Mouse (Mus musculus) heart, embryonic 14.5 days (tissue): ENCODE measurements around the gene Phldb1. TPM values are rescaled to one million over a fixed set of nuclear protein-coding genes. Genes with fewer than 3 reads are reported as not detected.
A peak's percentile ranks its signal among the peaks of the same experiment; 100 is the strongest.

ENCODE experiments used
- ATAC-seq: fragments of 200-750 bp; cut with Nextera tagmentation; 2 replicates; pipeline ENCODE4 v1.8.0; 2017; ENCODE audit warnings: low read depth, moderate TSS enrichment; ENCODE audit not compliant: insufficient number of reproducible peaks, insufficient read depth, low FRiP score
- H3K27ac ChIP-seq, 2 experiments: fragments of 200-500 bp in 1 of 2; fragments of 300-500 bp in 1 of 2; sonication (generic) in 1 of 2; replicated peaks in 1 of 2; 2 replicates each; pipeline ENCODE4 v1.5.1; 2012 to 2014; ENCODE audit warnings: low read depth in 2 of 2, low read length in 2 of 2, control low read depth in 1 of 2, mild to moderate bottlenecking in 1 of 2, mixed read lengths in 1 of 2; ENCODE audit not compliant: control insufficient read depth in 1 of 2, insufficient read depth in 1 of 2
- H3K27me3 ChIP-seq: fragments of 300-500 bp; sonication (generic); 2 replicates; pipeline ENCODE4 v1.6.1; 2014; ENCODE audit warnings: mild to moderate bottlenecking, low read length, control low read depth; ENCODE audit not compliant: control insufficient read depth, insufficient read depth
- H3K36me3 ChIP-seq: fragments of 300-500 bp; sonication (generic); 2 replicates; pipeline ENCODE4 v1.6.1; 2014; ENCODE audit warnings: mild to moderate bottlenecking, control low read depth, low read length, mixed read lengths; ENCODE audit not compliant: control insufficient read depth, insufficient read depth
- H3K4me1 ChIP-seq, 2 experiments: fragments of 200-500 bp in 1 of 2; fragments of 300-500 bp in 1 of 2; sonication (generic) in 1 of 2; 2 replicates each; pipeline ENCODE4 v1.6.1; 2012 to 2014; ENCODE audit warnings: low read length in 2 of 2, control low read depth in 1 of 2, mixed read lengths in 1 of 2; ENCODE audit not compliant: control insufficient read depth in 2 of 2, insufficient read depth in 2 of 2
- H3K4me2 ChIP-seq: fragments of 300-500 bp; sonication (generic); 2 replicates; pipeline ENCODE4 v1.6.1; 2014; ENCODE audit warnings: mild to moderate bottlenecking, low read length
- H3K4me3 ChIP-seq, 2 experiments: fragments of 200-500 bp in 1 of 2; fragments of 300-500 bp in 1 of 2; sonication (generic) in 1 of 2; 2 replicates each; pipeline ENCODE4 v1.5.1; 2012 to 2014; ENCODE audit warnings: low read length in 2 of 2, mild to moderate bottlenecking in 2 of 2, control low read depth in 1 of 2, low read depth in 1 of 2, moderate library complexity in 1 of 2; ENCODE audit not compliant: control insufficient read depth in 1 of 2, insufficient read depth in 1 of 2
- H3K9ac ChIP-seq: fragments of 300-500 bp; sonication (generic); 2 replicates; pipeline ENCODE4 v1.6.1; 2014; ENCODE audit warnings: mild to moderate bottlenecking, low read length
- H3K9me3 ChIP-seq: fragments of 300-500 bp; sonication (generic); 2 replicates; pipeline ENCODE4 v1.6.1; 2016; ENCODE audit warnings: low read length, control low read depth; ENCODE audit not compliant: control insufficient read depth
- WGBS: fragments of 180-500 bp; shearing (Covaris S2); extraction: QIAGEN DNeasy Blood & Tissue Kit; methylation state at CpG from one replicate; pipeline ENCODE4 v1.1.7; 2014; 5-methylcytosine and 5-hydroxymethylcytosine counted together
- polyA plus RNA-seq: library from polyadenylated mRNA; unstranded; fragments of >200 nt; fragmentation: Nextera tagmentation; extraction: Ambion mirVana; gene quantifications from 2 replicates; pipeline ENCODE4 v1.2.1, GENCODE M21; 2014

Phldb1 gene
- polyA plus RNA-seq, 1 experiment from 2014 or later = 25.4 TPM

DNA sequence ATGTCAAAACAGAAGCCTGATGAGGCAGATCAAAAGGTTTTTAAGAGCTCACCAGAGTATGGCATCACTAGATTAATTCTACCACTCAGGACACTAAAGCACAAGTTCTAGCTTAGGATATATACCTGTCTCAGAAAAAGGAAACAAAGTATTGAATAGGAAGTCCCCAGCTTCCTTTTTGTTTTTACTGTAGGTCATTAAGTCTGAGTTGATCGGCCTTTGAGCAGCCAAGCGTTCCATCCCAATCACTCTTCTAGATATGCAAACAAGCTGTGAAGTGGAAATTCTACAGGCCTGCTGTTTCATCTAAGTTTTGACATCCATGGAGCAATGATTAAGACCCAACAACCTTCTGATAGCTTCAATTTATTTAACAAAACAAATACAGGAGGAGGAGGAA, 25.9 kb upstream of the Phldb1 start:
- WGBS = 40% methylated on average over 2 of the region's 2 CpGs

DNA sequence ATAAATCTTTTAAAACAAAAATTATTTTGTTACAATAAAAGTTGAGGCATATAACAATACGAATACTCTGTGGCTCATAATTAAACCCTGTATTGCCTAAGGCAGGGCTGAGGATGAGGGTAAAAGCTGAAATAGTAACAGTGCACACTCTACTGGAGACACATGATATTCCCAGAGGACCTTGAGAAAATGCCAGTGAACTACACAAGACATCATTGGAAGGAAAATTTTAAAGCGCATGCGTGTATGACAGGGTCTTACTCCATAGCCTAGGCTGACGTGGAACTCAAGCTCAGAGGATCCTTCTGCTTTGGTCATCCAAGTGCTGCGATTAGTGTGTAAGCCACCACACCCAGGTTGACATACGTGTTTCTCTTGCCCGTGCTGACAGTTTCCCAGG, 13.5 kb upstream of the Phldb1 start:
- H3K36me3 ChIP-seq = peaks cover 100% of the 10 kb centered on the region
- H3K9ac ChIP-seq = no peak overlapping the region
- no peaks in the 10 kb centered on the region for H3K4me1 ChIP-seq
- ATAC-seq = no peak
- H3K4me2 ChIP-seq = no peak overlapping the region
- H3K4me3 ChIP-seq = no peak overlapping the region
- H3K27ac ChIP-seq = no peak overlapping the region
- WGBS = 91% methylated on average over 7 of the region's 7 CpGs
- H3K9me3 ChIP-seq = no peaks in the 10 kb centered on the region
- H3K27me3 ChIP-seq = no peaks in the 10 kb centered on the region

More for the DNA sequence above, 25.9 kb upstream of the Phldb1 start:
- Histone ChIP-seq H3K27ac (no peak overlapping the region), H3K9me3 (no peaks in the 10 kb centered on the region), H3K27me3 (no peaks in the 10 kb centered on the region), H3K9ac (no peak overlapping the region), H3K36me3 (peaks cover 51% of the 10 kb centered on the region), H3K4me3 (no peak overlapping the region), H3K4me1 (peaks cover 2 to 36% of the 10 kb centered on the region in 2 experiments), H3K4me2 (no peak overlapping the region)
- ATAC-seq = no peak

- H3K9me3 ChIP-seq = no peaks in the 10 kb centered on the region
Observed at GRCm38 (mm10) chr9:44747341-44747740, 12.3 kb upstream of the Phldb1 start.

DNA sequence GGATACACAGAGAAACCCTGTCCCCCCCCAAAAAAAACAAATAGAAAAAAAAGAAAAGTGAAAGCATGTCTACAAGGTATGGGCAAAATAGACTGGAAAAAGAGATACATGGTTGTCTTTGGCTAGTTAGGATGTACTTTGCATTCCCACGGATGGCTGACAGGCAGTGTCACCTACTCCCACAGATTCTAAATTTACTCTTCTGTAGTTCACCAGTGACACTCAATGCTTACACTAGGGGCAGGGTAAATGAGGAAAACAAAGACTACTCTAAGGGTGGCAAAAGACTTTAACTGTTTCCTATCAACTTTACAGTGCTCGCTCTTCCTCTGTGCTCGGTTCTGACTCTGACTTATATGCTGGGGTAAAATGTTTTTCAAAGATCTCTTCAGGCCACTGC, 11.7 kb upstream of the Phldb1 start:
- 76% methylated on average over 3 of the region's 3 CpGs for WGBS
- H3K9me3 ChIP-seq = no peaks in the 10 kb centered on the region
- H3K4me3 ChIP-seq = no peak overlapping the region
- H3K9ac ChIP-seq = no peak overlapping the region
- H3K27me3 ChIP-seq = no peaks in the 10 kb centered on the region
- ATAC-seq = no peak
- peaks cover 98% of the 10 kb centered on the region for H3K36me3 ChIP-seq
- no peak overlapping the region for H3K4me2 ChIP-seq
- no peak overlapping the region for H3K27ac ChIP-seq
- H3K4me1 ChIP-seq = no peaks in the 10 kb centered on the region

More at GRCm38 (mm10) chr9:44747341-44747740, 12.3 kb upstream of the Phldb1 start:
- H3K9ac ChIP-seq = no peak overlapping the region
- H3K4me1 ChIP-seq = no peaks in the 10 kb centered on the region
- WGBS = 94% methylated on average over 3 of the region's 3 CpGs
- H3K4me3 ChIP-seq = no peak overlapping the region
- H3K27ac ChIP-seq = no peak overlapping the region
- no peaks in the 10 kb centered on the region for H3K27me3 ChIP-seq
- ATAC-seq = no peak
- peaks cover 100% of the 10 kb centered on the region for H3K36me3 ChIP-seq
- H3K4me2 ChIP-seq = no peak overlapping the region

- H3K4me1 ChIP-seq = no peaks in the 10 kb centered on the region
- no peak for ATAC-seq
- H3K9me3 ChIP-seq = no peaks in the 10 kb centered on the region
- no peaks in the 10 kb centered on the region for H3K27me3 ChIP-seq
- no peak overlapping the region for H3K9ac ChIP-seq
- no peak overlapping the region for H3K4me2 ChIP-seq
- no peak overlapping the region for H3K27ac ChIP-seq
- peaks cover 87% of the 10 kb centered on the region for H3K36me3 ChIP-seq
- 93% methylated on average over 7 of the region's 7 CpGs for WGBS
- no peak overlapping the region for H3K4me3 ChIP-seq
Observed at GRCm38 (mm10) chr9:44745371-44745770, 10.4 kb upstream of the Phldb1 start.

GRCm38 (mm10) chr9:44740663-44741192, 5.7 kb upstream of the Phldb1 start:
- H3K4me2 ChIP-seq = no peak overlapping the region
- no peak overlapping the region for H3K4me3 ChIP-seq
- H3K27me3 ChIP-seq = no peaks in the 10 kb centered on the region
- H3K4me1 ChIP-seq = peaks cover 4 to 6% of the 10 kb centered on the region in 2 experiments; a peak in 3 of 4 replicates
- 77% methylated on average over 1 of the region's 1 CpGs for WGBS
- no peaks in the 10 kb centered on the region for H3K9me3 ChIP-seq
- H3K27ac ChIP-seq = no peak overlapping the region
- peaks cover 41% of the 10 kb centered on the region for H3K36me3 ChIP-seq
- no peak for ATAC-seq
- H3K9ac ChIP-seq = no peak overlapping the region

DNA sequence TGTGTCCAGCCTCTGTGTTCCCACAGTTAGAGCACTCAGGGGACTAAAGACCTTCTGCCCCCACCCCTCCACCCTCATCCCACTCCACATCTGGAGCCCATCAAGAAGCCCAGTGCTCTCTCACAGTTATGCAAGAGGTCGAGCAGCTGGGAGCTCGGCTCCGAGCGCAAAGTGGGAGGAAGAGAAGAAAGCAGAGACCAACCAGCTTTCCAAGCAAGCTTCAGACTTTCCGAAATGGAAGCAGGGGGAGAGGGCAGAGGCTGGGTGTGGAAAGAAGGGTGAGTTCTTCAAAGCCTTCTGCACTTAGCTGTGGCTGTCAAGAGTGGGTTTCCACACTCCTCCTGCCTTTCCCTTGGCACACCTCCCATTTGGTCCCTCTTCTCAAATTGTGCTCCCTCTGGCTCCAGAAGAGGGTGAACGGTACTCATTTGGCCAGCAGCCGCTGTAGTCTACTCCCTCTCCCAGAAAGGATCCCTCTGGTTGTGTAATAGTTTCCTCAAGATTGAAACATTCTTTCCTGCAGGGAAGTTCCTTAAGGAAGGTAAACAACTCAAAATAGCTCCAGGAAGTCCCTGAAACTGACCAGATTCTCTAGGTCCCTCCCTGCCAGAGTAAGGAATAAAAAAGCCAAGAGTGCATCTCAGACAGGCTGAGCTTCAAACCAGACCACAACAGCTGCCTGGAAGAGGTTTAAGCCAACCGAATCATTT, 2.4 kb upstream of the Phldb1 start:
- no peaks in the 10 kb centered on the region for H3K9me3 ChIP-seq
- peaks cover 12 to 24% of the 10 kb centered on the region in 2 experiments; a peak in 3 of 4 replicates for H3K4me1 ChIP-seq
- no peak for ATAC-seq
- WGBS = 30% methylated on average over 8 of the region's 8 CpGs
- no peak overlapping the region for H3K9ac ChIP-seq
- no peaks in the 10 kb centered on the region for H3K27me3 ChIP-seq
- no peak overlapping the region for H3K4me3 ChIP-seq
- peak overlapping the region; percentile 62 to 66 for H3K27ac ChIP-seq
- H3K36me3 ChIP-seq = peaks cover 8% of the 10 kb centered on the region
- H3K4me2 ChIP-seq = no peak overlapping the region
